Mouse (Mus musculus) intestine, postnatal 0 days (tissue): ENCODE measurements around the gene 4930579F01Rik. TPM values are rescaled to one million over a fixed set of nuclear protein-coding genes. Genes with fewer than 3 reads are reported as not detected.

Experiments
- ATAC-seq: fragments of 200-750 bp; cut with Nextera tagmentation; 2 replicates; pipeline ENCODE4 v1.8.0; 2017; ENCODE audit warnings: mild to moderate bottlenecking, moderate TSS enrichment, moderate library complexity
- H3K27ac ChIP-seq: fragments of 300-500 bp; sonication (generic); 2 replicates; pipeline ENCODE4 v1.5.1; 2014; ENCODE audit warnings: mild to moderate bottlenecking, low read depth, low read length, moderate library complexity
- H3K27me3 ChIP-seq: fragments of 300-500 bp; sonication (generic); replicated peaks from 2 replicates; pipeline ENCODE4 v1.6.1; 2014; ENCODE audit warnings: low read length, mixed read lengths; ENCODE audit not compliant: control insufficient read depth, insufficient read depth
- H3K36me3 ChIP-seq: fragments of 300-500 bp; sonication (generic); 2 replicates; pipeline ENCODE4 v1.6.1; 2014; ENCODE audit warnings: mild to moderate bottlenecking, moderate library complexity; ENCODE audit not compliant: control insufficient read depth, insufficient read depth
- H3K4me1 ChIP-seq: fragments of 300-500 bp; sonication (generic); replicated peaks from 2 replicates; pipeline ENCODE4 v1.6.1; 2014; ENCODE audit warnings: antibody characterized with exemption, low read length, mixed read lengths; ENCODE audit not compliant: control insufficient read depth, insufficient read depth
- H3K4me2 ChIP-seq: fragments of 300-500 bp; sonication (generic); replicated peaks from 2 replicates; pipeline ENCODE4 v1.6.1; 2014; ENCODE audit warnings: low read depth, mild to moderate bottlenecking, moderate library complexity
- H3K4me3 ChIP-seq: fragments of 300-500 bp; sonication (generic); 2 replicates; pipeline ENCODE4 v1.5.1; 2014; ENCODE audit warnings: low read depth, low read length
- H3K9ac ChIP-seq: fragments of 300-500 bp; sonication (generic); 2 replicates; pipeline ENCODE4 v1.6.1; 2014; ENCODE audit warnings: mild to moderate bottlenecking, low read depth, low read length
- H3K9me3 ChIP-seq: fragments of 300-500 bp; sonication (generic); 2 replicates; pipeline ENCODE4 v1.6.1; 2016; ENCODE audit warnings: mixed run types; ENCODE audit not compliant: control insufficient read depth
- CTCF ChIP-seq: sonication (generic); IDR thresholded peaks from 2 replicates; pipeline ENCODE4 v1.5.1; 2016; ENCODE audit warnings: low read depth, mild to moderate bottlenecking, control low read depth, antibody characterized with exemption, moderate library complexity
- WGBS: fragments of 180-500 bp; shearing (Covaris S2); extraction: QIAGEN DNeasy Blood & Tissue Kit; methylation state at CpG from one replicate; pipeline ENCODE4 v1.1.7; 2014; 5-methylcytosine and 5-hydroxymethylcytosine counted together
- polyA plus RNA-seq: library from polyadenylated mRNA; unstranded; fragments of >200 nt; fragmentation: Nextera tagmentation; extraction: Ambion mirVana; gene quantifications from 2 replicates; pipeline ENCODE4 v1.2.1, GENCODE M21; 2015

Gene 4930579F01Rik
- polyA plus RNA-seq, 1 experiment from 2014 or later, result 0.09 TPM

DNA sequence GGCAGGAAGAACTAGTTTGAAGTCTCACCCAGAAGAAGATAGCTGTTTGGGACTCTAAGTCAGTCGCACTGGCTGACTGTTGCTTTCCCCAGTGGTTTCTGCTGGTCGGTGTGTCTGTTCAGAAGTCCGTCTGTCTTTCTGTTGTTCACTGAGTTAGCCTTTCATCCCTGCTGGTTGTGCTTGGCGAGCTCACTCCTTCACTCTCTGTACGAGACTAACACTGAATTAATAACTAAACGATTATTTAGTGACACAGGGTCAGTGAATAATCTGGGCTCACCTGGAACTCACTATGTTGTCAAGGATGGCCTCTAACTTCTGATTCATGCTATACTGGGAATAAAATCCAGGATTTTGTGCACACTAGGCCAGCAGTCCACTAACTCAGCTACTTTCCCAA lies 45.8 kb upstream of the 4930579F01Rik start:
- ATAC-seq, result no peak
- no peak for TF ChIP-seq CTCF
- H3K4me1 ChIP-seq, result peaks cover 2% of the 10 kb centered on the region; the same call in 1 of the 2 replicates
- no peaks in the 10 kb centered on the region for H3K27me3 ChIP-seq
- no peaks in the 10 kb centered on the region for H3K36me3 ChIP-seq
- H3K9me3 ChIP-seq, result no peaks in the 10 kb centered on the region
- no peak overlapping the region for H3K27ac ChIP-seq
- H3K9ac ChIP-seq, result no peak overlapping the region
- WGBS, result 81% methylated on average over 6 of the region's 6 CpGs
- H3K4me3 ChIP-seq, result no peak overlapping the region
- no peak overlapping the region for H3K4me2 ChIP-seq

DNA sequence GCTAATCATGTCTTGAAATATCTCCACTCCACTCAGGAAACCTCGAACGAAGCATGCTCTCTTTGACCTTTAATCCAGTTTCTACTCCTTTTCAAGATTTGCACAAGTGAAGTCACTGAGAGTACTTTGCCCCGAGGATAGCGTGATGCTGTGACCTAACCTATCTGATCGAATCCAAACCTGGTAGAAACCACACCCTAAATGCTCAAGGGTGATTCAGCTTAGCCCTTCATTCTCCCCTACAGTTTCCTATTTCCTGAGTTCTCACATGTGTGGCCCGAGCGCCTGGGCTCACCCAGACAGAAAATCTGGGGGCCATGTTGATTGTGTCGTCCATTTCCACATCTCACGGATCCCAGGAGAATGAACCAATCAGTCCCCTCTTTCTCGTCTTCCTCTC lies 44.4 kb upstream of the 4930579F01Rik start:
- no peak overlapping the region for H3K9ac ChIP-seq
- no peak overlapping the region for H3K4me2 ChIP-seq
- 54% methylated on average over 10 of the region's 10 CpGs for WGBS
- H3K4me3 ChIP-seq, result no peak overlapping the region
- H3K36me3 ChIP-seq, result no peaks in the 10 kb centered on the region
- no peaks in the 10 kb centered on the region for H3K9me3 ChIP-seq
- peak overlapping the region; percentile 41; the same call in 1 of the 2 replicates for H3K27ac ChIP-seq
- no peak for TF ChIP-seq CTCF
- ATAC-seq, result peak; percentile 77
- peaks cover 2% of the 10 kb centered on the region; the same call in 1 of the 2 replicates for H3K4me1 ChIP-seq
- no peaks in the 10 kb centered on the region for H3K27me3 ChIP-seq

DNA sequence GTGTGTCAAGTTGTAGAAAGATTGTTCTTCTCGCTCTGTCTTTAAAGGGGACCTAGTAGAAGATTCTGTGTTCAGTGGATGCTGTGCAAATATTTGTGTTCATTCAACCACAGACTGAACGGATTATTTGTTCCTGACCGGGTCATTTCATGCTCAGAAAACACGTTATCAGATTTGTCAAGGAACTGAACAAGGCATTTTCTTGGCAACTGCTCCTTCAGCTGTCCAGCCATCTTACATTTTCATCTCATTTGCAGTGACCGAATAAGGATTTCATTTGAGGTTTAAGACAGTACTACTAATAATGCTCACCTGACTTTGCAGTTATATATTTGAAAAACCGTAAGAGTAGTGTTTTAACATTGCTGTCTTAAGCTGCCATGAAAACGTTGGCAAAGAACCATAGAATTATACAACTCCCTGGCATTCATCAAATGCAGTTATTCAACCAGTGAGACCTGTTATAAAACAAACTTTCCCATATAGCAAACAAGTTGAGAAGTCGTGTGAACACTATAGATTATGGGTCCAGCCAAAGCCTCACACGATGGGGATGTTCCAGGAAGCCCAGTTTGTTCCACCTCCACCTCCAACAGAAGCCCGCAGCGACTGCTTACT lies 43.0 kb upstream of the 4930579F01Rik start:
- no peaks in the 10 kb centered on the region for H3K36me3 ChIP-seq
- no peak for ATAC-seq
- H3K4me2 ChIP-seq, result no peak overlapping the region
- H3K9ac ChIP-seq, result no peak overlapping the region
- H3K4me1 ChIP-seq, result no peaks in the 10 kb centered on the region
- H3K9me3 ChIP-seq, result no peaks in the 10 kb centered on the region
- no peak overlapping the region for H3K4me3 ChIP-seq
- WGBS, result 71% methylated on average over 11 of the region's 11 CpGs
- H3K27me3 ChIP-seq, result no peaks in the 10 kb centered on the region
- no peak for TF ChIP-seq CTCF
- H3K27ac ChIP-seq, result no peak overlapping the region

DNA sequence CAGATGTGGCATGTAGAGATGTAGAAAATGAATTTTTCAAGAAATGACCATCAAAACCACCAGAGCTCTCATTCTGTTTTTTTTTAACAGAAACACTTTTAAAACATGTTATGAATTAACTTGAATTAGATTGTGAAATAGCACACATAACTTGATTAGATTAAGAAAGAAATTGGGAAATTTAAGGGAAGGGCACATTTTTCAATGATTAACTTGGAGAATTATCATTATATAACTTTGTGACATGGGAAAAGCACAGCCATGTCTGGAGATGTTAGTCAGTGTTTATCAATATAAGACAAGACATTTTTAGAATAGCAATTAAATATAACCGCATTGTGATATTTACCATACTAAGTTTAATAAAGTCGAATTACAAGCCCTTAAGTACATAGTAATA lies 37.9 kb upstream of the 4930579F01Rik start:
- 46% methylated on average over 2 of the region's 2 CpGs for WGBS
- Histone ChIP-seq H3K4me2 (no peak overlapping the region), H3K4me3 (no peak overlapping the region), H3K9me3 (no peaks in the 10 kb centered on the region), H3K4me1 (no peaks in the 10 kb centered on the region), H3K27ac (no peak overlapping the region), H3K36me3 (no peaks in the 10 kb centered on the region), H3K9ac (no peak overlapping the region), H3K27me3 (no peaks in the 10 kb centered on the region)
- TF ChIP-seq CTCF, result no peak
- ATAC-seq, result no peak

DNA sequence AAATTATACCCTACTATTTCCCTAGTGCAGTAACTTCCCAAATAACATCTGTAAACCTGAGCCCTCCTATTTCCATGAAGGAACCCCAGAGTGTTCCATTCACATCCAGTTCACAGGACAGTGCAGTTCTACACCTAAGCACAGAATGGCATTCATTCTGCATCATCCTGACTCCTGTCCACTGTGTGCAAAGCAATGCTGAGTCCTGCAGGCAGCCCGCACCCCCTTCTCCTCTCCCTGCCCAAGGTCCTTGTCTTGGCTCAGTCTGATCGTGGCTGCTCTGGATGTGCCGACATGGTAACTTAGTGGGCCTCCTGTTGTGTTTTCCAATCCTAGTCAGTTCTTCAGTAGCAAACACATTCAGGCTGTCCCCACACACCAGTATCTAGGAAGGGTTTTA lies 36.6 kb upstream of the 4930579F01Rik start:
- WGBS, result 66% methylated on average over 3 of the region's 3 CpGs
- H3K4me2 ChIP-seq, result no peak overlapping the region
- H3K27me3 ChIP-seq, result no peaks in the 10 kb centered on the region
- no peak overlapping the region for H3K9ac ChIP-seq
- no peaks in the 10 kb centered on the region for H3K36me3 ChIP-seq
- H3K4me3 ChIP-seq, result no peak overlapping the region
- H3K4me1 ChIP-seq, result no peaks in the 10 kb centered on the region
- no peak for TF ChIP-seq CTCF
- no peaks in the 10 kb centered on the region for H3K9me3 ChIP-seq
- no peak overlapping the region for H3K27ac ChIP-seq
- no peak for ATAC-seq

DNA sequence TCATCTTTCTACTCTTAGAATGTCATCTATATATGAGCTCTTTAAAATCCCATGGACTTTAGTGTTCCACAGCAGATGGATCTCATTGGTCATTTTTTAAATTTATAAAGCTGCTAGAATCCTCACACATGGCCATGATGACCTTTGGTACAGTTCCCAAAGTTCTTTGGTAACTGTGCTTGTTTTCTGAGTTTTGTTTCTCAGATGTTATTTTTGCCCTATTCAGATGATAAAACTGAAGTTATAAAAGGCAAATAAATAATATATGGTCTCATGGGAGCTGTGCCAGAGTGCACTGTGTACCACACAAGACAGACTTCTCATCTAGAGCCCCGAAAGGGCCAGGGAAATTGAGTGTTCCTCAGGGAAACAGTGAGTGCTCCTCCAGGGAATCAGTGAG lies 35.8 kb upstream of the 4930579F01Rik start:
- no peak overlapping the region for H3K9ac ChIP-seq
- no peak overlapping the region for H3K27ac ChIP-seq
- H3K27me3 ChIP-seq, result no peaks in the 10 kb centered on the region
- H3K9me3 ChIP-seq, result no peaks in the 10 kb centered on the region
- no peak overlapping the region for H3K4me3 ChIP-seq
- TF ChIP-seq CTCF, result no peak
- no peaks in the 10 kb centered on the region for H3K4me1 ChIP-seq
- no peaks in the 10 kb centered on the region for H3K36me3 ChIP-seq
- no peak for ATAC-seq
- WGBS, result 94% methylated on average over 1 of the region's 1 CpGs
- H3K4me2 ChIP-seq, result no peak overlapping the region

DNA sequence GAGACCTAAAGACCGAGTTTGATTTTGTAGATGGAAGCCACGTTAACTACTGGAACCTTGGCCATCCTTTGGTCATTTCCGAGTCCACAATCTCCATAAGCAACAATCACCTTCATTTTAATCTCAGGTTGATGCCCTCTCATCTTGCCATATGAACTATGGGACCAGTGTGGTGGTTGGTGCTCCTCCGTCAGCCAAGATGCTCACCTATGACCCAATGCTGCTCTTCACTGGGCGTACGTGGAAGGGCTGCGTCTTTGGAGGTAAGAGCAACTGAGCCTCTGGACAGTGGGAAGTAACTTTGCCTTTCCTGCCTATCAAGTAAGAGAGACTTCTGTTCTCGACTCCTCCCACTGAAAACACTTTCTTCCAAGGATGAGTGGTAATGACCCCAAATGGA lies 34.2 kb upstream of the 4930579F01Rik start:
- Histone ChIP-seq H3K4me1 (no peaks in the 10 kb centered on the region), H3K4me3 (no peak overlapping the region), H3K27ac (no peak overlapping the region), H3K36me3 (no peaks in the 10 kb centered on the region), H3K9me3 (no peaks in the 10 kb centered on the region), H3K9ac (no peak overlapping the region), H3K27me3 (no peaks in the 10 kb centered on the region), H3K4me2 (no peak overlapping the region)
- WGBS, result 94% methylated on average over 8 of the region's 8 CpGs
- ATAC-seq, result no peak
- TF ChIP-seq CTCF, result no peak
